Mouse (Mus musculus) limb, embryonic 11.5 days (tissue): Measurements from ENCODE around the gene Gm21969. TPM values are rescaled to one million over a fixed set of nuclear protein-coding genes. Genes with fewer than 3 reads are reported as not detected.
A peak's percentile ranks its signal among the peaks of the same experiment; 100 is the strongest.

Experiments used
- ATAC-seq: fragments of 200-750 bp; cut with Nextera tagmentation; 2 replicates; pipeline ENCODE4 v1.8.0; 2017; ENCODE audit warnings: low read depth; ENCODE audit not compliant: insufficient number of reproducible peaks, low FRiP score, low TSS enrichment
- DNase-seq: peaks from one replicate; pipeline ENCODE4 v3.0.0-alpha.2; 2015; ENCODE audit warnings: low spot score
- H3K27ac ChIP-seq: fragments of 300-500 bp; sonication (generic); replicated peaks from 2 replicates; pipeline ENCODE4 v1.5.1; 2014; ENCODE audit warnings: low read depth, mild to moderate bottlenecking, low read length
- H3K27me3 ChIP-seq: fragments of 300-500 bp; sonication (generic); 2 replicates; pipeline ENCODE4 v1.6.1; 2014; ENCODE audit warnings: mild to moderate bottlenecking, low read length, mixed read lengths; ENCODE audit not compliant: control insufficient read depth, insufficient read depth
- H3K36me3 ChIP-seq: fragments of 300-500 bp; sonication (generic); 2 replicates; pipeline ENCODE4 v1.6.1; 2014; ENCODE audit warnings: mild to moderate bottlenecking, low read length, moderate library complexity, mixed read lengths; ENCODE audit not compliant: control insufficient read depth, insufficient read depth
- H3K4me1 ChIP-seq: fragments of 300-500 bp; sonication (generic); 2 replicates; pipeline ENCODE4 v1.6.1; 2014; ENCODE audit warnings: low read length, mixed read lengths; ENCODE audit not compliant: control insufficient read depth, insufficient read depth
- H3K4me2 ChIP-seq: fragments of 300-500 bp; sonication (generic); 2 replicates; pipeline ENCODE4 v1.6.1; 2014; ENCODE audit warnings: low read depth, mild to moderate bottlenecking, moderate library complexity; ENCODE audit not compliant: severe bottlenecking
- H3K4me3 ChIP-seq: fragments of 300-500 bp; sonication (generic); 2 replicates; pipeline ENCODE4 v1.5.1; 2014; ENCODE audit warnings: low read depth, low read length
- H3K9ac ChIP-seq: fragments of 300-500 bp; sonication (generic); 2 replicates; pipeline ENCODE4 v1.6.1; 2014; ENCODE audit warnings: mild to moderate bottlenecking, low read length
- H3K9me3 ChIP-seq: fragments of 300-500 bp; sonication (generic); 2 replicates; pipeline ENCODE4 v1.6.1; 2016; ENCODE audit warnings: low read length; ENCODE audit not compliant: control insufficient read depth
- WGBS: fragments of 180-500 bp; shearing (Covaris S2); extraction: QIAGEN DNeasy Blood & Tissue Kit; methylation state at CpG from one replicate; pipeline ENCODE4 v1.1.7; 2014; 5-methylcytosine and 5-hydroxymethylcytosine counted together
- polyA plus RNA-seq: library from polyadenylated mRNA; unstranded; fragments of >200 nt; fragmentation: Nextera tagmentation; extraction: Ambion mirVana; gene quantifications from 2 replicates; pipeline ENCODE4 v1.2.1, GENCODE M21; 2014

Gm21969 gene
- polyA plus RNA-seq, 1 experiment from 2014 or later: not detected

DNA sequence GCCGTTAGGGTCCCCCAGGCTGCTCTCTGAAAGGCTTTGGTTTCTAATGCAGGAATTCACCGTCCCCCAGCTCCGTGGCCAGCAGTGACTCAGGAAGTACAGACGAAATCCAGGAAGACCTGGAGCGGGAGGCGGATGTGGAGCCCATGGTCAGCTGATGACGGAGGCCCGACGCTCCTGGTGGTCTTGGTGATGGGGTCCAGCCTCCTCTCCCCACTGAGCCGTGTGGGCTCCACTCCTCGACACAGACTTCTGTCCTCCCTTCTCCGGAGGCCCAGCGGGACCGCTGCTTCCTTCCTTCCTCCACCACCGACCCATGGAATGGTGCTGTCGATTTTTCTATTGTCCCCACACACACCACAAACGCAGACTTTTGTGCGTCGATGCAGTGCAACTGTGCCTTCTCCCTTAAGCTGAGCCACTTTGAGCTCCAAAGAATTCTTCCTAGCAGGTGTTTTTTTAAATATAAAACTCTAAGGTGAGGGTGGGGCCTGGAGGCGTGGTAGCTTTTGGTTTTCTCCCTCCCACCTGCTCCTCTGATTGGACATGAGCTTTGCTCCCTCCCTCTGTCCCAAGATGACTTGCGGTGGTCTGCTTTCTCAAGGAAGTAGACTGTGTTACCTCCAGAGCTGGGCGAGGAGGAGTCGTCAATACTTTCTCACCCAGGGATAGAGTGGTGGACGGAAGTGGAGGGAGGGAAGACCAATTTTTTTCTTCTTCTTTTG is 13.5 kb downstream of the Gm21969 start:
- Histone ChIP-seq H3K9ac (peak overlapping the region; percentile 40), H3K4me3 (peak overlapping the region; percentile 35), H3K4me1 (peaks cover 3% of the 10 kb centered on the region; the same call in 1 of the 2 replicates), H3K36me3 (peaks cover 10% of the 10 kb centered on the region), H3K27ac (no peak overlapping the region; the same call in 1 of the 2 replicates), H3K27me3 (no peaks in the 10 kb centered on the region), H3K9me3 (no peaks in the 10 kb centered on the region; the same call in 1 of the 2 replicates), H3K4me2 (peak overlapping the region; percentile 52)
- no peak; the same call in 1 of the 2 replicates for ATAC-seq
- WGBS: 11% methylated on average over 24 of the region's 24 CpGs
- peak; percentile 45 for DNase-seq

DNA sequence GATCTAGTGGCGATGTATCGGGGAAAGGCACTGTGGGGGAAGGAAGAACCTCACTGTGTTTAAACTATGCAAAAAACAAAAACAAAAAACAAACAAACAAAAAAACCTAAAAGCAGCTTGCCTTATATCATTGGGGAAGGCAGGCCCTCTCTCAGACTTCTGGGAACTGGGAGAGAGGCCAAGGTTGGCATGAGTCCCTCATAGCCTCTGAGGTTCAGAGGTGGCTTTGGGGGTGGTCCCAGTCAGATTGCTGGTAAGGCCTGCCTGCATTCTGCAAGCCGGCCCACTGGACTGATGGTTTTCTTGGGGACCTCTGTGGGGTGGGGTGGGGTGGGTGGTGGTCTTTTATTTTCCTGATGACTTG is 14.0 kb downstream of the Gm21969 start:
- Histone ChIP-seq H3K9me3 (no peaks in the 10 kb centered on the region; the same call in 1 of the 2 replicates), H3K4me3 (peak overlapping the region; percentile 35; the same call in 1 of the 2 replicates), H3K36me3 (peaks cover 10% of the 10 kb centered on the region), H3K4me2 (peak overlapping the region; percentile 52; the same call in 1 of the 2 replicates), H3K4me1 (peaks cover 3% of the 10 kb centered on the region; the same call in 1 of the 2 replicates), H3K27me3 (no peaks in the 10 kb centered on the region), H3K27ac (no peak overlapping the region), H3K9ac (no peak overlapping the region)
- 61% methylated on average over 3 of the region's 3 CpGs for WGBS
- DNase-seq (no peak), ATAC-seq (no peak)

DNA sequence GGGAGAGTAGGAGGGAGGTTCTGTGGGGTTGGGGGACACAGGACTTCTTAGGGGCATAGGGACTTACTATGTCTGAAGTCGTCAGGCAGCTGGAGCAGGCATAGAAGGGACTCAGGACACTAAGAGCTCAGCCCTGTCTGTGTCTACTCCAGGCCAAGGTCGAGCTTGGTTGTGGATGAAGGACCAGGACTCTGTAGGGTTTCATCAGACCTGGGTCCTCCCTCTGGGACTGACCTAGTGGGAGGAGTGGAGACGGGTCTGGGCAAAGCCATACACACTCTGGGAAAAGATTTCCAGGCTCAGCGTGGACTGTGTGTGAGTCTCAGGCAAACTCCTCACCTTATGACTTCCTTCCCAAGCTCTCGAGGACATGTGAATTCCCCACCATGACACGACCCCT is 16.8 kb downstream of the Gm21969 start:
- peaks cover 9% of the 10 kb centered on the region for H3K4me1 ChIP-seq
- WGBS: 80% methylated on average over 6 of the region's 6 CpGs

DNA sequence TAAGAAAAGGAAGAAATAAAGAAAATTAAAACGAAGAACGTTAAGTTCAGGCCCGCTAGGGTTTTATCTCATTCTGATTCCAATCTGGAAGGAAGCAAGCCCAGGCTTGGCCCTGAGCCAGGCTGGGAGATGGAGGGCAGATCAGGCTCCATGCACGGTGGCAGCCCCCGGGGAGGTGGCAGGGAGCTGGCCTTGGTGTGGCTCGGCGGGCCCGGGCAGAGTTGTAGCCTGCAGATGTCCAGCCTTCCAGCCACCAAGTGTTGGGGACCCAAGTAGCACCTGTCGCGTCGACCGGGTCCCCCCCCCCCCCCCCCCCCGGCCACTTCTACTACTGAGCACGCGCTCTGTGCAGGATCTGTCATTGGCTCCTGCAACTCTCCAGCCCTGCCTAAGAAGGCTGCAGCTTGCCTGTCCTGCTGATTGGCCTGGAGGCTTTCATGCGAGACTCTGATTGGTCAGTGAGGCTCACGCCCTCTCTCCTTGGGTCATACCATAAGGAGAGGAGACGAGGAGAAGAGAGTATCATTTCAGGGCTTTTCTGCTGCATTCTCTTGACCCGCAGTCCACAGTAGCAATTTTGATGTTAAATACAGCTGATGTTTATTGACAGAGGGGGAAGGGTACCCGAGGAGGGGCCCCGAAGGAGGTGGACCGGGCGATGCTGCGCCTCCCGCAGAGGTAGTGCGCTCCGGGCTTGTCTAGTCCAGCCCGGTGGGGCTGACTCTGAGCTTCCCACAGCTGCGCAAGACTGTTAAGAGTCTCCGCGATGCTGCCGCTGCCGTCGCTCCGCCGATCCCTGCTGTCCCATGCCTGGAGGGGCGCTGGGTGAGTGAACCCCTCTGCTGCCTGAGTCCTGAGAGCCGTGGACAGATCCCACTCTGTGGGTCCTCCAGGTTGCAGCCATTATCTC is 19.6 kb downstream of the Gm21969 start, which contains the start of gene Aldh4a1:
Aldh4a1 (plus strand) TSS at position 494 of the 910 bp plus-strand sequence.
- H3K9ac ChIP-seq: peak within 1 kb of the TSS; percentile 62
- H3K36me3 ChIP-seq: no peaks in the 10 kb centered on the region
- H3K4me1 ChIP-seq: peaks cover 5% of the 10 kb centered on the region; the same call in 1 of the 2 replicates
- H3K4me3 ChIP-seq: peak within 1 kb of the TSS; percentile 66
- H3K27me3 ChIP-seq: no peaks in the 10 kb centered on the region
- peak within 1 kb of the TSS; percentile 56; the same call in 1 of the 2 replicates for H3K27ac ChIP-seq
- ATAC-seq: peak; percentile 96
- no peaks in the 10 kb centered on the region for H3K9me3 ChIP-seq
- under 1% methylated on average over 33 of the region's 38 CpGs for WGBS
- DNase-seq: peak; percentile 89
- peak within 1 kb of the TSS; percentile 75 for H3K4me2 ChIP-seq

More for the DNA sequence above, 16.8 kb downstream of the Gm21969 start:
- Histone ChIP-seq H3K27ac (no peak overlapping the region), H3K36me3 (no peaks in the 10 kb centered on the region; the same call in none of the 2 replicates), H3K4me3 (no peak overlapping the region), H3K27me3 (no peaks in the 10 kb centered on the region), H3K9me3 (no peaks in the 10 kb centered on the region), H3K9ac (no peak overlapping the region), H3K4me2 (no peak overlapping the region)
- DNase-seq (no peak), ATAC-seq (no peak)

GRCm38 (mm10) chr4:139623434-139624115 is 20.6 kb downstream of the Gm21969 start:
- peak overlapping the region; percentile 66 for H3K4me3 ChIP-seq
- H3K9ac ChIP-seq: peak overlapping the region; percentile 62; the same call in 1 of the 2 replicates
- ATAC-seq: no peak
- no peaks in the 10 kb centered on the region for H3K27me3 ChIP-seq
- H3K27ac ChIP-seq: no peak overlapping the region
- 22% methylated on average over 21 of the region's 21 CpGs for WGBS
- H3K4me2 ChIP-seq: peak overlapping the region; percentile 75
- no peaks in the 10 kb centered on the region for H3K36me3 ChIP-seq
- H3K4me1 ChIP-seq: peaks cover 5% of the 10 kb centered on the region; the same call in 1 of the 2 replicates
- H3K9me3 ChIP-seq: no peaks in the 10 kb centered on the region
- no peak for DNase-seq

DNA sequence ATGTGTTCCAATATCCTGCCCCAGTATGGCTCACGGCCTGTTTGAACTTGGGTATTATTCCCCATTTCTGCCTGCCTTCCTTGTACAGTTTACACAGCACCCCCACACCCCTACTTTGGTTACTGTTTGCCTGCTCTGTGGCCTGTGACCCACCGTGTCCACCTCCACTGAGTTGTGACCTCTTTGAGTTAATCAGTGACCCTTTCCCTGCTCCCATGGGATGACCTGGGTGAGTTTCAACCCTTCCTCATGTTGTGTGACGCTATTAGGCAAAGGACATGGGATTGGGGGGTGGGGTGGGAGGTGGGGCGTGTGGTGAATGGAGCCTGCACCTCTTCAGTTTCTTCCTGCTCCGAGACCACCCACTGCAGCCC is 21.1 kb downstream of the Gm21969 start:
- no peak overlapping the region for H3K4me3 ChIP-seq
- H3K9me3 ChIP-seq: no peaks in the 10 kb centered on the region
- DNase-seq (no peak), ATAC-seq (no peak)
- 0 out of 2 replicates have a peak overlapping the region, but pooled peaks have one; percentile 75 for H3K4me2 ChIP-seq
- H3K4me1 ChIP-seq: peaks cover 5% of the 10 kb centered on the region; the same call in 1 of the 2 replicates
- WGBS: 75% methylated on average over 5 of the region's 5 CpGs
- H3K9ac ChIP-seq: no peak overlapping the region
- no peaks in the 10 kb centered on the region for H3K27me3 ChIP-seq
- no peaks in the 10 kb centered on the region for H3K36me3 ChIP-seq
- H3K27ac ChIP-seq: no peak overlapping the region

DNA sequence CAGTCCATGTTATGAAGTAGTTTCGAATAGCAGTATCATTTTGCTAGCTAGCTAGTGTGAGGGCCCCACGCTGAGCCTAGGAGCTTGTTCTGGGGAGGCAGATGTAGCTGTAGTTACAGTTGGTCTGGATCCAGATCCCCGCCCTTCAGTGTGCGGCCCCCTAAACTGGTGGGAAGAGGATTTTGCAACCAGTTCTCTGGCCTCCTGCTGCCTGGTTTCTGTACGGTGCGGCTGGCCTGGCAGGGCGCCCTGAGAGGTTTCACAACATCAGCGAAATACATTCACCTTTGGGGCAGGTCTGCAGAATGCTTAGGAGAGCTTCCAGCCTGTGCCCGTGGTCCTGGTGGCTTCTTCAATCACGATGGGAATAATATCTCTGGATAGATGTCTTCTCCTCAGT is 21.7 kb downstream of the Gm21969 start:
- Histone ChIP-seq H3K4me2 (no peak overlapping the region), H3K9ac (no peak overlapping the region), H3K4me1 (peaks cover 5% of the 10 kb centered on the region; the same call in 1 of the 2 replicates), H3K9me3 (no peaks in the 10 kb centered on the region), H3K27me3 (no peaks in the 10 kb centered on the region), H3K4me3 (no peak overlapping the region), H3K36me3 (no peaks in the 10 kb centered on the region), H3K27ac (no peak overlapping the region)
- ATAC-seq: no peak
- no peak for DNase-seq
- WGBS: 89% methylated on average over 10 of the region's 10 CpGs

DNA sequence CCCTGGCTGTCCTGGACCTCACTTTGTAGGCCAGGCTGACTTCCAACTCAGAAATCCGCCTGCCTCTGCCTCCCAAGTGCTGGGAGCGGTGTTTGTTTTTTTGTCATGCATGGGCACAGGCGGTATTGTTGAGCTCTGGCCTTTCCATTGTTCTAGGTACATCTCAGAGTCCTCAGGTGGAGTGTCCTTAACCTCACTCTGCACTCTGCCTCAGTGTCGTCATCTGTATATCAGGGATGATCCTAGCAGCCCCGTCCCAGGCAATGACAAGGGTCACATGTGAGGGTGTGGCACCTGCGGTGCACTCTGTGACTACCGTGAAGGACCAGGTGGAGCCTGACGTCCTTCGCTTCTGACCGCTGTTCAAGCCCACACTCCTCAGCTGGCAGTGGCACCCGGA is 24.4 kb downstream of the Gm21969 start:
- no peaks in the 10 kb centered on the region for H3K36me3 ChIP-seq
- 92% methylated on average over 11 of the region's 11 CpGs for WGBS
- ATAC-seq: no peak
- DNase-seq: no peak
- H3K4me3 ChIP-seq: no peak overlapping the region
- no peak overlapping the region for H3K4me2 ChIP-seq
- no peak overlapping the region for H3K27ac ChIP-seq
- no peaks in the 10 kb centered on the region for H3K9me3 ChIP-seq
- no peaks in the 10 kb centered on the region for H3K27me3 ChIP-seq
- no peak overlapping the region for H3K9ac ChIP-seq
- peaks cover 5% of the 10 kb centered on the region; the same call in 1 of the 2 replicates for H3K4me1 ChIP-seq
